Mouse (Mus musculus): ENCODE data around the gene Eif2b4. TPM values are rescaled to one million over a fixed set of nuclear protein-coding genes. Genes with fewer than 3 reads are reported as not detected.

Gene Eif2b4
- polyA plus RNA-seq, 1 experiment = 34.0 TPM

DNA sequence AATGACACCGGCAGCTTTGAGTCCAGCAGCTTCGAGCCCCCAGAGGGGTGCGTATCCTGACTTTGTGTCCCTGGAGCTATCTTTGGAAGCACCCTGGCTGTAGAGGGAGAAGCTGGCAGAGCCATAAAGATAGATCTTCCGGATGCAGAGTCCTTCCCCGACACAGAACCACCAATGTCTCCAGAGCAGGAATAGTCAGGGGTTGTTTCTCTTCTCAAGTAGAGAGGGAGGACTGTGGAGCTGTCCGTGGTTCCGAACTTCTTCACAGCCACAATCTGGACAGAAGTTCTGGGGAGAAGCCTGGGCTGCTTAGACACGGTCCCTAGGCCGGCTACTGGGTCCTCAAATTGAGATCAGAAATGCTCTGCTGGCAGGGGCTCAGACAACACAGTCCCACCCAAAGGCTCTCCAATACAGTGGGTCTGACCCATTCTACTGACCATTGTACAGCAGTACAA lies 54.2 kb downstream of the Eif2b4 start:
- peaks cover 3% of the 10 kb centered on the region; the same call in 1 of the 2 replicates for H3K4me1 ChIP-seq (ENCODE audit: control insufficient read depth)
- H3K27me3 ChIP-seq (ENCODE audit: control insufficient read depth) = peaks cover 60% of the 10 kb centered on the region
- no peak overlapping the region for H3K4me3 ChIP-seq (replicated peaks)
- peaks cover 9% of the 10 kb centered on the region; the same call in 1 of the 2 replicates for H3K9me3 ChIP-seq (ENCODE audit: control insufficient read depth, low read length)
- peaks cover 7% of the 10 kb centered on the region for H3K36me3 ChIP-seq (ENCODE audit: control insufficient read depth)
- TF ChIP-seq GATA1 (IDR thresholded peaks at IDR 0.05; ENCODE audit: low read length) (no peak), TAL1 (IDR thresholded peaks at IDR 0.05; ENCODE audit: low read length) (no peak)

DNA sequence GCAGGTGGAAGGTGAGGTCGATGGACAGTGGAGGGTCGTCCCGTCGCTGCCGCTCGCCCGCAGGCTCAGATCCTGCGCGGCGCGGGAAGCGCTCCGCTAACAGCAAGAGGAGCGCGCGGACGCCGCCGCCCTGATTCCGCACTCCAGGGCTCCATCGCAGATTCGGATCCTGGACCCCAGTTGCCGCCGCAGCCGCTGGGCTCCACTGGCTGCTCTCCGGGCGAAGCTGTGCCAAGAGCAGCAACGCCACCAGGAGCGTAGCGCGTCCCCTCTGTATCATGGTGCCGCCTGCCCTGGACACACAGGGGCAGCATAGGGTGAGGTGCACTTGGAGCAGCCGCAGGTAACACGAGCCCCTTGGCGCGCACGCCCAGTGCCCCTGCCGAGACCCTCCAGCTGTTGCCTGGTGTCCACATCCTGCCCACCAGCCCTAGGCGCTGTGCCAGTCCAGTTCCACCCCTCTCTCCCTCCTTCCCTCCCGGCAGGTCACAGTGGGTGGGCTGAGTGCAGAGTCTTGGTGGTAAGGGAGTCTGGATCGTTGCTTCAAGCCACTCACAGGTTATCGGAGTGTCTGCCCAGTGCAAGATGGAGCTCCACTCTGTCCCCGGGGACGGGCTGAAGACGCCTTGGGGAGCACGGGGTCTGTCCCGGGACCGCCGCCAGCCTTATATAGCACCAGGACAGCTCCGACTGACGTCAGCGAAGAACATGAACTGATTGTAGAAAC lies 54.8 kb downstream of the Eif2b4 start, which contains the start of gene Ucn:
Ucn (minus strand) TSS at position 589 of the 727 bp plus-strand sequence.
- peaks cover 3% of the 10 kb centered on the region; the same call in 1 of the 2 replicates for H3K4me1 ChIP-seq (ENCODE audit: control insufficient read depth)
- H3K9me3 ChIP-seq (ENCODE audit: control insufficient read depth, low read length) = peaks cover 9% of the 10 kb centered on the region; the same call in 1 of the 2 replicates
- H3K36me3 ChIP-seq (ENCODE audit: control insufficient read depth) = peaks cover 7% of the 10 kb centered on the region
- H3K4me3 ChIP-seq (replicated peaks) = no peak within 1 kb of the TSS
- peaks cover 66% of the 10 kb centered on the region for H3K27me3 ChIP-seq (ENCODE audit: control insufficient read depth)
- no peak for TF ChIP-seq GATA1 (IDR thresholded peaks at IDR 0.05; ENCODE audit: low read length)

DNA sequence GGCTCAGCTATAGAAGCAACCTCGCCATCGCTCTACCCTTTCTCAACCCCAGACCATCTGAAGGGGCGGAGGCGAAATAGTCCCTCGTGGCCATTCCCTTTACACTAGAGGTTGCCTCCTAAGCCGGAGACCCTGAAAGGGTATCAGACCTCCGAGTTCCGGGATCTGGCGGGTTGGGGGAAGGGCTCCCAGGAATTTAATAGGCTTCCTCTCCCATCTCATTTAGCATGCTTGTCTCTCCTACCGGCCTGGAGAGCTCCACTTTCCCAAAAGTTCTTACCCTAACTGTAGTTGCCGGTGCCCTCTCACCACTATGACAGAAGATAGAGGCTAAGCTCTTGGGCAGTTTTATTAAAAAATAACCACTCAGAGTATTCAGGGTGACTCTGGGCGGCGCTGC lies 55.6 kb downstream of the Eif2b4 start:
- Histone ChIP-seq H3K4me3 (replicated peaks) (no peak overlapping the region), H3K27me3 (ENCODE audit: control insufficient read depth) (peaks cover 66% of the 10 kb centered on the region), H3K9me3 (ENCODE audit: control insufficient read depth, low read length) (peaks cover 9% of the 10 kb centered on the region; the same call in 1 of the 2 replicates), H3K4me1 (ENCODE audit: control insufficient read depth) (peaks cover 3% of the 10 kb centered on the region; the same call in 1 of the 2 replicates), H3K36me3 (ENCODE audit: control insufficient read depth) (peaks cover 7% of the 10 kb centered on the region)
- TF ChIP-seq TAL1 (IDR thresholded peaks at IDR 0.05; ENCODE audit: low read length) = no peak
- no peak for TF ChIP-seq GATA1 (IDR thresholded peaks at IDR 0.05; ENCODE audit: low read length)

Other genes with a start within 250 kb of the Eif2b4 start
- gene Cgref1, start 247.8 kb downstream of the Eif2b4 start, polyA plus RNA-seq (2012) = not detected in 2 replicates
- gene Preb, start 233.1 kb downstream of the Eif2b4 start, polyA plus RNA-seq (2012) = 4.6 and 5.1 TPM in 2 replicates
- gene Tcf23, start 224.8 kb downstream of the Eif2b4 start, polyA plus RNA-seq (2012) = not detected in 2 replicates
- gene Atraid, start 145.1 kb downstream of the Eif2b4 start, polyA plus RNA-seq (2012) = 0.81 and 1.6 TPM in 2 replicates
- gene Slc5a6, start 144.5 kb downstream of the Eif2b4 start, polyA plus RNA-seq (2012) = 0.07 and 0.13 TPM in 2 replicates
- 14.6 and 19.9 TPM in 2 replicates for gene Cad, start 138.7 kb downstream of the Eif2b4 start, polyA plus RNA-seq (2012)
- not detected in 2 replicates for gene Dnajc5g, start 87.1 kb downstream of the Eif2b4 start, polyA plus RNA-seq (2012)
- gene Slc30a3, start 85.2 kb downstream of the Eif2b4 start, polyA plus RNA-seq (2012) = not detected in 2 replicates
- gene Trim54, start 76.7 kb downstream of the Eif2b4 start, polyA plus RNA-seq (2012) = not detected in 2 replicates
- not detected in 2 replicates for gene Ucn, start 54.6 kb downstream of the Eif2b4 start, polyA plus RNA-seq (2012)
- gene Mpv17, start 39.2 kb downstream of the Eif2b4 start, polyA plus RNA-seq (2012) = 0.14 and 0.38 TPM in 2 replicates
- 2.2 and 2.5 TPM in 2 replicates for gene Gm29609, start 13.5 kb downstream of the Eif2b4 start, polyA plus RNA-seq (2012)
- gene Gtf3c2, start 13.3 kb downstream of the Eif2b4 start, polyA plus RNA-seq (2012) = 4.0 and 4.9 TPM in 2 replicates
- 2.7 and 2.9 TPM in 2 replicates for gene Snx17, start 203 bp downstream of the Eif2b4 start, polyA plus RNA-seq (2012)
- 2.5 TPM in 2 replicates for gene Zfp513, start 8.9 kb upstream of the Eif2b4 start, polyA plus RNA-seq (2012)
- 31.4 and 40.0 TPM in 2 replicates for gene Ppm1g, start 27.3 kb upstream of the Eif2b4 start, polyA plus RNA-seq (2012)
- gene Nrbp1, start 47.4 kb upstream of the Eif2b4 start, polyA plus RNA-seq (2012) = 2.3 and 2.6 TPM in 2 replicates
- not detected in 2 replicates for gene Gm9970, start 47.8 kb upstream of the Eif2b4 start, polyA plus RNA-seq (2012)
- 0.06 and 0.14 TPM in 2 replicates for gene Krtcap3, start 58.3 kb upstream of the Eif2b4 start, polyA plus RNA-seq (2012)
- gene Ift172, start 97.7 kb upstream of the Eif2b4 start, polyA plus RNA-seq (2012) = 0.30 and 0.43 TPM in 2 replicates
- 0.17 TPM in 1 of 2 replicates, not detected in the other for gene Fndc4, start 102.7 kb upstream of the Eif2b4 start, polyA plus RNA-seq (2012)
- not detected in 2 replicates for gene Gckr, start 104.0 kb upstream of the Eif2b4 start, polyA plus RNA-seq (2012)

All from erythroblast, embryonic 14.5 days (primary cell).